Mouse (Mus musculus): ENCODE measurements around the gene Sohlh2. TPM values are rescaled to one million over a fixed set of nuclear protein-coding genes. Genes with fewer than 3 reads are reported as not detected.
"Not testable (repeated sequence)": the region's sequence is repeated elsewhere in the genome, so short reads cannot be mapped to it uniquely, and the experiment has no call there.

The Sohlh2 gene
- polyA plus RNA-seq, 1 experiment, result not detected

DNA sequence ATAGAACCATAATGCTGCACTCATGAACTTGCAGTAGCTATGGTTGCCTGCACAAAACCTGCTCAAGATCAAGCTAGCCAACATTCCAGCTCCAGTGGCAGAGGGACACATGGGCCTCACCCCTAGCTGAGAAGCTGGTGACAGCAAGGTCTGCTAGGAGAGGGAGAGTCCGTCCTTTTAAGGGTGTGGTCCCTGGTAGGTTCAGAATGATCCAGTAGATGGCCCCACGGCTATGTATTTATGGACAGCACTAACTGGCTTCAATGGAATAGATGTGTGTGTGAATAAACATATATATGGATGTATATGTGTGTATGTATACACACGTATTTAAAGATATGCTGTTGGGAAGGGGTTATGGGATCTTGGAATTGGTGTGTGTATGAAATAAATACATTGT lies 9.3 kb upstream of the Sohlh2 start:
- H3K36me3 ChIP-seq (ENCODE audit: control insufficient read depth, insufficient read depth, low read length), result no peaks in the 10 kb centered on the region
- TF ChIP-seq CTCF (IDR thresholded peaks at IDR 0.05; ENCODE audit: extremely low read depth, insufficient read depth, insufficient read length, insufficient replicate concordance) (no peak), POLR2A (IDR thresholded peaks at IDR 0.05; ENCODE audit: low read depth, low read length) (no peak)
- no peak overlapping the region for H3K4me3 ChIP-seq (ENCODE audit: extremely low read depth, insufficient read depth, insufficient read length)

DNA sequence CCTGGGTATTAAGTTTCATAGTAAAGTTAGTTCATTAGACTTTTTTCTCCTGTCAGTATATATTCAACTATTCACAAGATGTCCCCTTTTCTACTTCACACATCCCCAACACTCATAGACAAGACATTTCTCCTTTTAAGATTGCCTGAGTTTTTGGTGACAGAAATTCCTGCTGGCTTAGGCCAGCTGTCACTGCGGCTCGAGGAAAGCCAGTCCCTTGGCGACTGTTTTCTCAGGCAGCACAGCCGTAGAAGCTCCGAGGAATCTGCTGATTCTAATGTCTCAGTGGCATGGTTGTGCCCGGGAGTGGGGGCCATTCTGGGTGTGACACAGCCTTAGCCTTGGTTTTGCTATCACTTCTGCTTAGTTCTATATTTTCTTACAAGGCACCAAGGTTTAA lies 4.6 kb upstream of the Sohlh2 start:
- Histone ChIP-seq H3K27me3 (ENCODE audit: control insufficient read depth, insufficient read depth, low read length) (no peaks in the 10 kb centered on the region), H3K4me3 (ENCODE audit: extremely low read depth, insufficient read depth, insufficient read length) (no peak overlapping the region), H3K36me3 (ENCODE audit: control insufficient read depth, insufficient read depth, low read length) (no peaks in the 10 kb centered on the region), H3K27ac (ENCODE audit: insufficient read depth, low read length) (no peak overlapping the region), H3K4me1 (ENCODE audit: control insufficient read depth, insufficient read depth, insufficient read length) (no peaks in the 10 kb centered on the region)
- no peak for DNase-seq (ENCODE audit: low read depth in 1 of 2, low spot score in 2 of 2)
- no peak for TF ChIP-seq POLR2A (IDR thresholded peaks at IDR 0.05; ENCODE audit: low read depth, low read length)
- TF ChIP-seq CTCF (IDR thresholded peaks at IDR 0.05; ENCODE audit: extremely low read depth, insufficient read depth, insufficient read length, insufficient replicate concordance), result no peak
- 76% methylated on average over 6 of the region's 6 CpGs for WGBS

More for the DNA sequence above, 9.3 kb upstream of the Sohlh2 start:
- DNase-seq (ENCODE audit: low read depth in 1 of 2, low spot score in 2 of 2), result no peak
- Histone ChIP-seq H3K27ac (ENCODE audit: insufficient read depth, low read length) (no peak overlapping the region), H3K27me3 (ENCODE audit: control insufficient read depth, insufficient read depth, low read length) (no peaks in the 10 kb centered on the region), H3K4me1 (ENCODE audit: control insufficient read depth, insufficient read depth, insufficient read length) (no peaks in the 10 kb centered on the region)
- WGBS, result 81% methylated on average over 3 of the region's 3 CpGs

DNA sequence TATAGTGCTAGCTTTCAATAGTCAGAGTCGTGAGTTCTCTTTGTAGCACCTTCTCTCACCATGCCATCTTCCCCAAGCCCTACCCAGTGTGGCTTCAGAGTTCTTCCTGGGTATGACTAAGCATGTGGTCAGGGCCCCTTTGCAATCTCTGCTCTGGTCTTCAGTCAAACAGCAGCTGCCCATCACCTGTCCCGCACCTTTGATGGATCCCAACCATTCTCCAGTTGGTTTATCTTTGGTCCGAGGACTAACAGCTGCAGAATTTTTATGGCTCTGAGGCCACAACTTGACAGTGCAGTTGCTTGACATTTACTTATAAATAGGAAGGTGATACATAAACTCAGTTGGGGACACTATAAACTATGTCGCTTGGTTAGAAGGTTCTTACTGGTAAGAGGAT lies 9.8 kb downstream of the Sohlh2 start:
- no peak for DNase-seq (ENCODE audit: low read depth in 1 of 2, low spot score in 2 of 2)
- 75% methylated on average over 4 of the region's 4 CpGs for WGBS
- Histone ChIP-seq H3K36me3 (ENCODE audit: control insufficient read depth, insufficient read depth, low read length) (no peaks in the 10 kb centered on the region), H3K4me1 (ENCODE audit: control insufficient read depth, insufficient read depth, insufficient read length) (no peaks in the 10 kb centered on the region), H3K27ac (ENCODE audit: insufficient read depth, low read length) (no peak overlapping the region), H3K4me3 (ENCODE audit: extremely low read depth, insufficient read depth, insufficient read length) (no peak overlapping the region), H3K27me3 (ENCODE audit: control insufficient read depth, insufficient read depth, low read length) (no peaks in the 10 kb centered on the region)
- TF ChIP-seq CTCF (IDR thresholded peaks at IDR 0.05; ENCODE audit: extremely low read depth, insufficient read depth, insufficient read length, insufficient replicate concordance) (no peak), POLR2A (IDR thresholded peaks at IDR 0.05; ENCODE audit: low read depth, low read length) (no peak)

DNA sequence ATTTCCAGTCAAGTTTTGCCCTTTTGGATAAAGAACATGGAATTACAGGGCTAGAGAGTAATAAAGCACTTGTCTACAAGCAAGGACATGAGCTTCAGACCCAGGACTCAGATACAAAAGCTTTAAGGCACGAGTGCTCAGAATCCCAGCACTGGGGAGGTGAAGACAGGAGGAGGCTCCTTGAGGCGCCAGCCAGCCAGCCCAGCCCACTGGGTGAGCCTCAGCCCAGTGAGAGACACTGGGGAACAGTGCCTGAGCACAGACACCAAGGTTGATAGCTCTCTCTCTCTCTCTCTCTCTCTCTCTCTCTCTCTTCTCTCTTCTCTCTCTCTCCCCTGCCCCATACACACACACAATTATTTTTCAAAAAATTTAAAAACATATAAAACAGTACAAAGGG lies 11.5 kb downstream of the Sohlh2 start:
- Histone ChIP-seq H3K4me1 (ENCODE audit: control insufficient read depth, insufficient read depth, insufficient read length) (no peaks in the 10 kb centered on the region), H3K27me3 (ENCODE audit: control insufficient read depth, insufficient read depth, low read length) (no peaks in the 10 kb centered on the region), H3K27ac (ENCODE audit: insufficient read depth, low read length) (no peak overlapping the region), H3K36me3 (ENCODE audit: control insufficient read depth, insufficient read depth, low read length) (no peaks in the 10 kb centered on the region), H3K4me3 (ENCODE audit: extremely low read depth, insufficient read depth, insufficient read length) (no peak overlapping the region)
- DNase-seq (ENCODE audit: low read depth in 1 of 2, low spot score in 2 of 2), result no peak
- WGBS, result 65% methylated on average over 2 of the region's 2 CpGs
- TF ChIP-seq POLR2A (IDR thresholded peaks at IDR 0.05; ENCODE audit: low read depth, low read length) (no peak), CTCF (IDR thresholded peaks at IDR 0.05; ENCODE audit: extremely low read depth, insufficient read depth, insufficient read length, insufficient replicate concordance) (no peak)

DNA sequence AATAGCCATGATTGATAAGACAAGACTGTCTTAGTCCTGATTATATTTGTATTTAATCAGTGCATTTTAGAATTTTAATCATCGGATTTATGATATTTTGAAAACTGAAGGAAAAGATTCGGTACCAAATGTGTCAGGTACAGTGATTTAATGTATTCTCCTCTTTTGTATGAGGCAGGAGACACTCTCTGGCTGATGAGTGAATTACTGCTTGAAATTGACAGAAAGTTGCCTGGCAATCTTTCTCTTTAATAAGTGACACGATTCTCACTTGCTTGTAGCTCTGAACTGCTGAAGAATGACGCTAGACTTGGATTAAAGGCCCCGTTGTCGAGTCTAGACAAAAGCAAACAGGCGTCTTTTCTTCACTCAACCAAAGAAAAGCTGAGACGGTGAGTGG lies 13.0 kb downstream of the Sohlh2 start:
- H3K36me3 ChIP-seq (ENCODE audit: control insufficient read depth, insufficient read depth, low read length), result no peaks in the 10 kb centered on the region
- no peaks in the 10 kb centered on the region for H3K4me1 ChIP-seq (ENCODE audit: control insufficient read depth, insufficient read depth, insufficient read length)
- DNase-seq (ENCODE audit: low read depth in 1 of 2, low spot score in 2 of 2), result no peak
- no peak overlapping the region for H3K27ac ChIP-seq (ENCODE audit: insufficient read depth, low read length)
- TF ChIP-seq CTCF (IDR thresholded peaks at IDR 0.05; ENCODE audit: extremely low read depth, insufficient read depth, insufficient read length, insufficient replicate concordance) (no peak), POLR2A (IDR thresholded peaks at IDR 0.05; ENCODE audit: low read depth, low read length) (no peak)
- 84% methylated on average over 8 of the region's 8 CpGs for WGBS
- no peak overlapping the region for H3K4me3 ChIP-seq (ENCODE audit: extremely low read depth, insufficient read depth, insufficient read length)
- no peaks in the 10 kb centered on the region for H3K27me3 ChIP-seq (ENCODE audit: control insufficient read depth, insufficient read depth, low read length)

DNA sequence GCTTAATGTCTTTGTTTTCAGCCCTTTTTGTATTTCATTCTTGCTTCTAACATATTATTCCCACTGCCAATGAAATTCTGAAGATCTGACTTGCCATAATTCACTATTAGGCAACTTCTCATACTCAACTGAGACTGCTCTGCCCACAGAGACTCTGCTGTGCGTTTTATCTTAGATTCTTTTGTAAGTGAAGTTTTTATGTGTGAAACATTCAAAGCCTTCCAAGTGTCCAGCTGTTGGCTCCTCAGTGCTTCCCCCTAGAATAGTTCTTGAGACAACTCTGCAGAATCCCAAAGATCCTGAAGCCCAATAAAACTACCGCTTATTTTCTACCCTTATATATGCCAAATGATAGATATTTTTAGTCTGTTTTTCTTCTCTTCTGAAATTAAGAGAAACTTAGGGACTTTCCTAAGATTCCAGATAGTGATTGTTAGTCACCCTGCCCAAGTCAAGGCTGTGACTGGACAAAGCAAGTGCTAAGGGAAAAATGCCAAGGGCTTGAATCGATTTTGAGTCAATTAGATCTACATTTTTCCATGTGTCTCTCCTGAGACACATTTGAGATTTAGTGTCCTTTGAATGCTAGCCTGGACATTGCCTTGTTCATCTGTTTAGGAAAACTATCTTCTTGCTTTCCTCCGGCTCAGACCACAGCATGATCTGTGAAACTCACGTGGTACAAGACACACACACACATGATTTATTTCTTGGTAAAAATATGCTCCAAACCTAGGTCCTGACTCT lies 13.9 kb downstream of the Sohlh2 start:
- no peak overlapping the region for H3K27ac ChIP-seq (ENCODE audit: insufficient read depth, low read length)
- 81% methylated on average over 5 of the region's 5 CpGs for WGBS
- H3K27me3 ChIP-seq (ENCODE audit: control insufficient read depth, insufficient read depth, low read length), result no peaks in the 10 kb centered on the region
- H3K4me1 ChIP-seq (ENCODE audit: control insufficient read depth, insufficient read depth, insufficient read length), result no peaks in the 10 kb centered on the region
- no peaks in the 10 kb centered on the region for H3K36me3 ChIP-seq (ENCODE audit: control insufficient read depth, insufficient read depth, low read length)
- H3K4me3 ChIP-seq (ENCODE audit: extremely low read depth, insufficient read depth, insufficient read length), result no peak overlapping the region
- TF ChIP-seq CTCF (IDR thresholded peaks at IDR 0.05; ENCODE audit: extremely low read depth, insufficient read depth, insufficient read length, insufficient replicate concordance), result no peak
- TF ChIP-seq POLR2A (IDR thresholded peaks at IDR 0.05; ENCODE audit: low read depth, low read length), result no peak
- DNase-seq (ENCODE audit: low read depth in 1 of 2, low spot score in 2 of 2), result no peak

DNA sequence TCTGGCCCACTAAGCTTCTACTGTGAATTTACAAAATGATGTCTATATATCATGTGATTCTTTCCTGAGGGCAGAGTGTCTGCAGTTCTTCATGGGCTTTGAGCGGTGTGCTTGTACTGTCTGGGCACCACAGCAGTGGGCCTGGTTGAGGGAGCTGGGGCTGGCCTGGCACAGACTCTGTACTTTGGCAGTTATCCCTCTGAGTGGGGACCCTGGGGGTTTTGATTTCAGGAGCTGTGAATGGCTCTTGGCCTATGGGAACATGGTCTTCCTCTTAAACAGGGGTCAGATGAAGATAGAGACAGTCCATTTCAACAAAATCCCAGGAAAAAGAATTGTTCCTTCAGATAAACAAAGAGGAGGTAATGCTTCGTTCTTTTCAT lies 14.5 kb downstream of the Sohlh2 start:
- DNase-seq (ENCODE audit: low read depth in 1 of 2, low spot score in 2 of 2), result no peak
- Histone ChIP-seq H3K27me3 (ENCODE audit: control insufficient read depth, insufficient read depth, low read length) (no peaks in the 10 kb centered on the region), H3K4me1 (ENCODE audit: control insufficient read depth, insufficient read depth, insufficient read length) (no peaks in the 10 kb centered on the region), H3K36me3 (ENCODE audit: control insufficient read depth, insufficient read depth, low read length) (no peaks in the 10 kb centered on the region), H3K4me3 (ENCODE audit: extremely low read depth, insufficient read depth, insufficient read length) (no peak overlapping the region), H3K27ac (ENCODE audit: insufficient read depth, low read length) (no peak overlapping the region)
- TF ChIP-seq POLR2A (IDR thresholded peaks at IDR 0.05; ENCODE audit: low read depth, low read length), result no peak
- TF ChIP-seq CTCF (IDR thresholded peaks at IDR 0.05; ENCODE audit: extremely low read depth, insufficient read depth, insufficient read length, insufficient replicate concordance), result no peak
- 90% methylated on average over 2 of the region's 2 CpGs for WGBS

DNA sequence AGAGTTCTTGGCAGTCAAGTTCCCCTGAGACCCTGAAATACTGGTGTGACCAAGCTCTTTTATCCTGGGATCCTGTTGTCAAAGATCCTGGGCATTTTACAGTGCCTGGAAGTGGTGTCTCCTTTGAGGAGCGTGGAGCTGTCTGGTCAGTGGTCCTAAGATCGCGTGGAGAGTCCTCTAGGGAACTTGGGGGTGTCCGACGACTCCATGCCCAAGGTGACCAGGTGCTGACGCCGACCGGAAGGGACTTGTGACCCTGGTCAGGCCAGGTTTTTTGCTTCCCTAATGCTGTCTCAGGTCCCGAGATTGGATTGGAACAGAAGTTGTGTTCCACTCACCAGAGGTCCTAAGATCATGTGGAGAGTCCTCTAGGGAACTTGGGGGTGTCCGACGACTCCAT lies 21.8 kb downstream of the Sohlh2 start:
- H3K36me3 ChIP-seq (ENCODE audit: control insufficient read depth, insufficient read depth, low read length); H3K27me3 ChIP-seq (ENCODE audit: control insufficient read depth, insufficient read depth, low read length); H3K4me3 ChIP-seq (ENCODE audit: extremely low read depth, insufficient read depth, insufficient read length); DNase-seq (ENCODE audit: low read depth in 1 of 2, low spot score in 2 of 2); H3K4me1 ChIP-seq (ENCODE audit: control insufficient read depth, insufficient read depth, insufficient read length); H3K27ac ChIP-seq (ENCODE audit: insufficient read depth, low read length): not testable (repeated sequence)
- WGBS, result 91% methylated on average over 11 of the region's 11 CpGs
